Mouse (Mus musculus): ENCODE measurements around the gene Eif3l. TPM values are rescaled to one million over a fixed set of nuclear protein-coding genes. Genes with fewer than 3 reads are reported as not detected.

Eif3l gene
- polyA plus RNA-seq, 1 experiment from 2014 or later: 247 TPM

GRCm38 (mm10) chr15:79051461-79052360 is 23.3 kb upstream of the Eif3l start:
- Histone ChIP-seq H3K4me2 (0 out of 2 replicates have a peak overlapping the region, but pooled peaks have one; percentile 14), H3K4me3 (replicated peaks) (no peak overlapping the region), H3K4me1 (peaks cover 26% of the 10 kb centered on the region), H3K9me3 (replicated peaks) (no peaks in the 10 kb centered on the region), H3K27me3 (no peaks in the 10 kb centered on the region), H3K36me3 (peaks cover 48% of the 10 kb centered on the region), H3K9ac (no peak overlapping the region), H3K27ac (peak overlapping the region; percentile 92)
- peak; percentile 77 for ATAC-seq (replicated peaks; ENCODE audit: low FRiP score)
- WGBS: 68% methylated on average over 13 of the region's 13 CpGs

DNA sequence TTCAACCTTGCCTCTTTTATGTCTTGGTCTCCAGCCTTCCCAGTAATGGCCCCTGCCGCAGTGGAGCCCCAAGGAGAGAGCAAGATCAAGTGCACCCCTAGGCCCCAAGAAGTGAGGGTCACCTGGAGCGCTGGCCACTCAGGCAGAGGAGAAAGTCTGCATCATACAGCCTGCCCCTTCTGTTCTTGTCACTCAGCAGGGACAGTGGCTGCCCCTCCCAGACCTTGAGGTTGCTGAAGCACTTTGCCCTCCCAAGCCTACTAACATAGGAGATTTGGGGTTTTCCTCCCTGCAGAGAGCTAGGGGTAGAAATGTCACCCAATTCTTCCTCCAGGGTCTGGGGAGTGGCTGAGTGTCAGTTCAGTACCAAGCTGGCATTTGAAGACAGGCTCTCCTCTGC is 22.6 kb upstream of the Eif3l start:
- H3K9ac ChIP-seq: no peak overlapping the region
- 89% methylated on average over 2 of the region's 2 CpGs for WGBS
- no peaks in the 10 kb centered on the region for H3K27me3 ChIP-seq
- H3K36me3 ChIP-seq: peaks cover 55% of the 10 kb centered on the region
- H3K9me3 ChIP-seq (replicated peaks): no peaks in the 10 kb centered on the region
- ATAC-seq (replicated peaks; ENCODE audit: low FRiP score): no peak
- H3K27ac ChIP-seq: peak overlapping the region; percentile 92
- H3K4me3 ChIP-seq (replicated peaks): no peak overlapping the region
- H3K4me2 ChIP-seq: no peak overlapping the region
- peaks cover 26% of the 10 kb centered on the region for H3K4me1 ChIP-seq

GRCm38 (mm10) chr15:79056601-79057000 is 18.4 kb upstream of the Eif3l start:
- peaks cover 18% of the 10 kb centered on the region for H3K4me1 ChIP-seq
- no peak overlapping the region for H3K4me3 ChIP-seq (replicated peaks)
- no peaks in the 10 kb centered on the region for H3K27me3 ChIP-seq
- peaks cover 92% of the 10 kb centered on the region for H3K36me3 ChIP-seq
- no peak overlapping the region for H3K9ac ChIP-seq
- H3K27ac ChIP-seq: no peak overlapping the region
- no peak for ATAC-seq (replicated peaks; ENCODE audit: low FRiP score)
- H3K9me3 ChIP-seq (replicated peaks): no peaks in the 10 kb centered on the region
- H3K4me2 ChIP-seq: no peak overlapping the region
- WGBS: 93% methylated on average over 7 of the region's 7 CpGs

DNA sequence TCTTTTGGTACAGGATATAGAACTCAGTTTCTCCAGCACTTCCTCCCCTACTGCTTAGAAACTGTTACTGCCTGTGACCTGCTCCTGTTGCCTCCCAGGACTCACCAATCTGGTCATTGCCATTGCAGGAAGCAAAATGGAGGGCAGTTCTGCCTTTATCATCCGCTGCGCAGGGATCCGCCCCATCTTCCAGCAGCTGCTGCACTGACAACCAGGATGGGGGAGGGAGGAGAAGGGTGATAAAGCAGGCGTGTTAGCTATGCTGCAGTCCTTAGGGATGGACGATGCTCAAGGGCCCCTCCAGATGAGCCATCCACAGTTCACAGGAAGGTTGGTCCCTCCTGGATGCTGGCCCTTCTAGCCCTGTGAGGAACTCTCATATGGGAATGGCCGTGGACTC is 17.1 kb upstream of the Eif3l start:
- Histone ChIP-seq H3K9ac (no peak overlapping the region), H3K36me3 (peaks cover 82% of the 10 kb centered on the region)
- WGBS: 89% methylated on average over 6 of the region's 6 CpGs

GRCm38 (mm10) chr15:79060887-79061565 is 14.0 kb upstream of the Eif3l start:
- no peak overlapping the region for H3K27ac ChIP-seq
- H3K9ac ChIP-seq: 0 out of 2 replicates have a peak overlapping the region, but pooled peaks have one; percentile 8
- peaks cover 51% of the 10 kb centered on the region for H3K36me3 ChIP-seq
- 84% methylated on average over 14 of the region's 14 CpGs for WGBS
- ATAC-seq (replicated peaks; ENCODE audit: low FRiP score): no peak
- H3K27me3 ChIP-seq: no peaks in the 10 kb centered on the region
- H3K4me1 ChIP-seq: peaks cover 33% of the 10 kb centered on the region
- peak overlapping the region; percentile 81 for H3K4me3 ChIP-seq (replicated peaks)
- H3K4me2 ChIP-seq: peak overlapping the region; percentile 67; the same call in 1 of the 2 replicates
- no peaks in the 10 kb centered on the region for H3K9me3 ChIP-seq (replicated peaks)

More for the DNA sequence above, 17.1 kb upstream of the Eif3l start:
- H3K9me3 ChIP-seq (replicated peaks): no peaks in the 10 kb centered on the region
- H3K4me1 ChIP-seq: peaks cover 16% of the 10 kb centered on the region
- H3K27me3 ChIP-seq: no peaks in the 10 kb centered on the region
- no peak overlapping the region for H3K4me2 ChIP-seq
- H3K4me3 ChIP-seq (replicated peaks): no peak overlapping the region
- ATAC-seq (replicated peaks; ENCODE audit: low FRiP score): no peak
- no peak overlapping the region for H3K27ac ChIP-seq

- H3K9me3 ChIP-seq (replicated peaks): no peaks in the 10 kb centered on the region
- peak within 1 kb of the TSS; percentile 67 for H3K4me2 ChIP-seq
- peaks cover 39% of the 10 kb centered on the region for H3K4me1 ChIP-seq
- peaks cover 36% of the 10 kb centered on the region for H3K36me3 ChIP-seq
- peak; percentile 99 for ATAC-seq (replicated peaks; ENCODE audit: low FRiP score)
- peak within 1 kb of the TSS; percentile 81 for H3K4me3 ChIP-seq (replicated peaks)
- H3K27me3 ChIP-seq: no peaks in the 10 kb centered on the region
- H3K27ac ChIP-seq: peak within 1 kb of the TSS; percentile 81
- peak within 1 kb of the TSS; percentile 86 for H3K9ac ChIP-seq
- under 1% methylated on average over 80 of the region's 80 CpGs for WGBS
Measured at GRCm38 (mm10) chr15:79062376-79063159, 12.4 kb upstream of the Eif3l start, which contains the start of gene Ankrd54. Ankrd54 (minus strand) TSS chr15:79062893.

- 7% methylated on average over 14 of the region's 14 CpGs for WGBS
- Histone ChIP-seq H3K36me3 (peaks cover 29% of the 10 kb centered on the region), H3K4me2 (peak overlapping the region; percentile 59), H3K4me3 (replicated peaks) (peak overlapping the region; percentile 81), H3K27ac (peak overlapping the region; percentile 49), H3K9ac (0 out of 2 replicates have a peak overlapping the region, but pooled peaks have one; percentile 3), H3K27me3 (no peaks in the 10 kb centered on the region), H3K4me1 (peaks cover 39% of the 10 kb centered on the region), H3K9me3 (replicated peaks) (no peaks in the 10 kb centered on the region)
- no peak for ATAC-seq (replicated peaks; ENCODE audit: low FRiP score)
Measured at GRCm38 (mm10) chr15:79063160-79063740, 11.7 kb upstream of the Eif3l start.

- peak overlapping the region; percentile 79 for H3K27ac ChIP-seq
- H3K36me3 ChIP-seq: peaks cover 9% of the 10 kb centered on the region
- no peak overlapping the region for H3K4me2 ChIP-seq
- no peak for ATAC-seq (replicated peaks; ENCODE audit: low FRiP score)
- H3K9me3 ChIP-seq (replicated peaks): no peaks in the 10 kb centered on the region
- no peak overlapping the region for H3K4me3 ChIP-seq (replicated peaks)
- H3K4me1 ChIP-seq: peaks cover 39% of the 10 kb centered on the region
- WGBS: 38% methylated on average over 8 of the region's 8 CpGs
- no peaks in the 10 kb centered on the region for H3K27me3 ChIP-seq
- H3K9ac ChIP-seq: no peak overlapping the region
Measured at GRCm38 (mm10) chr15:79065086-79065770, 9.8 kb upstream of the Eif3l start.

- H3K36me3 ChIP-seq: no peaks in the 10 kb centered on the region
- WGBS: 36% methylated on average over 2 of the region's 2 CpGs
- H3K27me3 ChIP-seq: no peaks in the 10 kb centered on the region
- H3K4me2 ChIP-seq: no peak overlapping the region
- no peak overlapping the region for H3K27ac ChIP-seq
- ATAC-seq (replicated peaks; ENCODE audit: low FRiP score): no peak
- no peak overlapping the region for H3K9ac ChIP-seq
- no peaks in the 10 kb centered on the region for H3K9me3 ChIP-seq (replicated peaks)
- H3K4me3 ChIP-seq (replicated peaks): no peak overlapping the region
- peaks cover 33% of the 10 kb centered on the region for H3K4me1 ChIP-seq
Measured at GRCm38 (mm10) chr15:79066276-79066675, 8.7 kb upstream of the Eif3l start.

- 76% methylated on average over 3 of the region's 3 CpGs for WGBS
- Histone ChIP-seq H3K36me3 (no peaks in the 10 kb centered on the region), H3K4me2 (no peak overlapping the region), H3K27ac (no peak overlapping the region), H3K4me3 (replicated peaks) (no peak overlapping the region), H3K9ac (no peak overlapping the region), H3K27me3 (no peaks in the 10 kb centered on the region), H3K9me3 (replicated peaks) (no peaks in the 10 kb centered on the region), H3K4me1 (peaks cover 24% of the 10 kb centered on the region)
- no peak for ATAC-seq (replicated peaks; ENCODE audit: low FRiP score)
Measured at GRCm38 (mm10) chr15:79067631-79068030, 7.3 kb upstream of the Eif3l start.

DNA sequence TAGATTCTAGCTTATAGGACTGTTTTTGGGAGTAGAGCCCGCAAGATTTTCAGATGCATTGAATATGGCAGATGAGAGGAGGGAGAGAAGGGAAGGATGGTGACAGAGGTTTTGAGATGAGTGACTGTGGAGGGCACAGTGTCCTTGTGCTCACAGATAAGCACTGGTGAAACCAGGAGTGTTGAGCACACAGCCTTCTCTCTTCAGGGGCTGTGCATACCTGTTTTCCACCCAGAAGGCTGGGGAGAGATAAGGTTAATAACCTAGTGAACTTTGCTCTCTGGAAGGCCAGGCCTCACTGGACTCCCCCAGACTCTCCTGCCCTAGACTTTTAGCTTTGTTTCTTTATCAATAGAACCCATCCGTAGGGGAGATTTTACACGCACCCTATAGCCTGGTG is 6.6 kb upstream of the Eif3l start:
- Histone ChIP-seq H3K27me3 (no peaks in the 10 kb centered on the region), H3K4me2 (no peak overlapping the region), H3K4me3 (replicated peaks) (no peak overlapping the region), H3K4me1 (peaks cover 22% of the 10 kb centered on the region), H3K27ac (no peak overlapping the region), H3K9ac (no peak overlapping the region), H3K36me3 (no peaks in the 10 kb centered on the region), H3K9me3 (replicated peaks) (no peaks in the 10 kb centered on the region)
- 72% methylated on average over 3 of the region's 3 CpGs for WGBS
- no peak for ATAC-seq (replicated peaks; ENCODE audit: low FRiP score)
